ENCODE assay signal across 24 mouse cellular contexts in the genomic region with DNA sequence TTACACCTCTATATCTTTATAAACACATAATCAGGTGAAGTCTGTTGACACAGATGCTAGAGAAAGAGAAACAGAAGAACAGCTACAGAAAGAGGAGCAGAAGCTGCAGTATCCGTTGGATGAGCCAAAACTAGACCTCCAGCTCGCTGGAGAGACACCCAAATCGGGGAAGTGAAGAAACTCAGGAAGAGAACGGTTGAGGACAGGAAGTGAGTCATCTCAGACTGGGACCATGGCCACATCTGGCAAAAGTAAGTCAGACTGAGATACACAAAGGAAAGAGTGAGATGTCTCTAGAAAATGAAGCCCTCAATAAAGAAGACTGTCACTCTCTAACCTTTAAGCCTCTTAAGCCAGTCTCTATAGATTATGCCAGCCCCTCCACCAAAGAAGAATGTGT.
A peak's percentile ranks its signal among the peaks of the same experiment; 100 is the strongest.
DNase-seq lines count a peak whose midpoint lies in the region; ATAC-seq and TF ChIP-seq lines count a peak whose summit lies in the region.
"Had no signal": no experiment of that assay in that cellular context is flagged by ENCODE, and none has a peak within 500 bp of the region (broad histone marks: within the 10 kb centered on the region; RNA-seq: fewer than 3 reads in every experiment).

No protein-coding gene starts in this region.

- no peaks in the 10 kb centered on the region for H3K27me3 ChIP-seq in MEL (ENCODE audit: control insufficient read depth in 1 of 2, insufficient read depth in 2 of 2, low read length in 2 of 2)
- no peaks in the 10 kb centered on the region for H3K27me3 ChIP-seq in intestine, postnatal 0 days (replicated peaks; ENCODE audit: control insufficient read depth, insufficient read depth, low read length)
- H3K27me3 ChIP-seq in forebrain, embryonic 13.5 days = no peaks in the 10 kb centered on the region
- H3K27me3 ChIP-seq in hindbrain, embryonic 11.5 days (ENCODE audit: control insufficient read depth, insufficient read depth, low read length) = no peaks in the 10 kb centered on the region
- H3K27me3 ChIP-seq in midbrain, embryonic 16.5 days (ENCODE audit: control insufficient read depth, insufficient read depth, low read depth, low read length) = no peaks in the 10 kb centered on the region
- H3K27me3 ChIP-seq: CH12.LX; embryonic facial prominence, embryonic 12.5 days had no signal

- 75% methylated on average over 4 of the region's 4 CpGs for WGBS in intestine, postnatal 0 days
- WGBS in forebrain, embryonic 13.5 days = 78% methylated on average over 4 of the region's 4 CpGs
- 88% methylated on average over 4 of the region's 4 CpGs for WGBS in hindbrain, embryonic 11.5 days
- 86% methylated on average over 4 of the region's 4 CpGs for WGBS in midbrain, embryonic 16.5 days

- no peak overlapping the region for H3K4me3 ChIP-seq in MEL (ENCODE audit: control insufficient read depth in 1 of 2, insufficient read depth in 1 of 2, low read depth in 2 of 2, low read length in 2 of 2)
- no peak overlapping the region for H3K4me3 ChIP-seq in intestine, postnatal 0 days (ENCODE audit: low read depth, low read length)
- H3K4me3 ChIP-seq in forebrain, embryonic 13.5 days = no peak overlapping the region
- no peak overlapping the region for H3K4me3 ChIP-seq in hindbrain, embryonic 11.5 days (ENCODE audit: low read depth, low read length)
- H3K4me3 ChIP-seq in midbrain, embryonic 16.5 days (ENCODE audit: low read depth, low read length) = no peak overlapping the region
- H3K4me3 ChIP-seq: embryonic facial prominence, embryonic 10.5 days; embryonic facial prominence, embryonic 12.5 days had no signal

- no peaks in the 10 kb centered on the region for H3K9me3 ChIP-seq in MEL (replicated peaks; ENCODE audit: insufficient read depth, low read length)
- H3K9me3 ChIP-seq in intestine, postnatal 0 days (ENCODE audit: control insufficient read depth) = no peaks in the 10 kb centered on the region
- H3K9me3 ChIP-seq in forebrain, embryonic 13.5 days (replicated peaks) = no peaks in the 10 kb centered on the region
- H3K9me3 ChIP-seq in hindbrain, embryonic 11.5 days (ENCODE audit: control insufficient read depth, low read length) = no peaks in the 10 kb centered on the region
- H3K9me3 ChIP-seq in midbrain, embryonic 16.5 days (replicated peaks; ENCODE audit: control insufficient read depth, low read length, poor library complexity, severe bottlenecking) = no peaks in the 10 kb centered on the region
- H3K9me3 ChIP-seq: embryonic facial prominence, embryonic 10.5 days; embryonic facial prominence, embryonic 12.5 days; G1E had no signal

- H3K9ac ChIP-seq in MEL (ENCODE audit: control insufficient read depth, low read depth, low read length, poor library complexity, severe bottlenecking) = no peak overlapping the region
- no peak overlapping the region for H3K9ac ChIP-seq in intestine, postnatal 0 days (ENCODE audit: low read depth, low read length)
- H3K9ac ChIP-seq in forebrain, embryonic 13.5 days = no peak overlapping the region
- no peak overlapping the region for H3K9ac ChIP-seq in hindbrain, embryonic 11.5 days (ENCODE audit: low read depth, low read length)
- no peak overlapping the region for H3K9ac ChIP-seq in midbrain, embryonic 16.5 days (ENCODE audit: low read depth, low read length)
- H3K9ac ChIP-seq: embryonic facial prominence, embryonic 12.5 days had no signal

- TF ChIP-seq EP300 in MEL (IDR thresholded peaks at IDR 0.05; ENCODE audit: low read depth in 1 of 2, low read length in 2 of 2) = no peak

- peak; percentile 83 for ATAC-seq in granulocyte monocyte progenitor cell, adult 5-6 weeks (replicated peaks; ENCODE audit: poor library complexity, severe bottlenecking)
- ATAC-seq in intestine, postnatal 0 days = no peak
- ATAC-seq in forebrain, embryonic 13.5 days = no peak
- ATAC-seq in hindbrain, embryonic 11.5 days (ENCODE audit: low FRiP score) = no peak
- ATAC-seq in midbrain, embryonic 16.5 days = no peak
- ATAC-seq: CD4-positive, CD25-positive, alpha-beta regulatory T cell, adult 4 months; forebrain, embryonic 14.5 days; forebrain, embryonic 16.5 days had no signal

- peak; percentile 10 for DNase-seq in 3134 (ENCODE audit: extremely low read depth, insufficient read length, low spot score)
- DNase-seq in 3T3-L1 (ENCODE audit: low read depth, low spot score) = peak; percentile 1
- DNase-seq in MEL (ENCODE audit: low read depth, low spot score) = peak; percentile 22
- no peak for DNase-seq in hindbrain, embryonic 11.5 days (ENCODE audit: low spot score)
- DNase-seq: adrenal gland, adult 2 months; adrenal gland, postnatal 10 days; adrenal gland, postnatal 25 days; B cell, adult 2 months; cerebellum, adult 11-12 months; cerebellum, adult 2 months; cerebellum, adult 9-10 months; cerebellum, postnatal 10 days; cerebellum, postnatal 25 days had no signal

- no peak overlapping the region for H3K27ac ChIP-seq in MEL (ENCODE audit: control insufficient read depth, low read depth, low read length)
- no peak overlapping the region for H3K27ac ChIP-seq in intestine, postnatal 0 days (ENCODE audit: low read depth, low read length)
- no peak overlapping the region for H3K27ac ChIP-seq in forebrain, embryonic 13.5 days
- no peak overlapping the region for H3K27ac ChIP-seq in hindbrain, embryonic 11.5 days (ENCODE audit: low read depth, low read length)
- H3K27ac ChIP-seq in midbrain, embryonic 16.5 days (ENCODE audit: low read length) = no peak overlapping the region
- H3K27ac ChIP-seq: embryonic facial prominence, embryonic 10.5 days; embryonic facial prominence, embryonic 12.5 days had no signal

- H3K79me2 ChIP-seq in MEL (ENCODE audit: control insufficient read depth, insufficient read depth, low read length, poor library complexity) = no peaks in the 10 kb centered on the region

- no peaks in the 10 kb centered on the region for H3K36me3 ChIP-seq in MEL (ENCODE audit: control insufficient read depth in 1 of 2, insufficient read depth in 2 of 2, low read length in 2 of 2)
- no peaks in the 10 kb centered on the region for H3K36me3 ChIP-seq in intestine, postnatal 0 days (ENCODE audit: control insufficient read depth, insufficient read depth)
- no peaks in the 10 kb centered on the region for H3K36me3 ChIP-seq in forebrain, embryonic 13.5 days (ENCODE audit: poor library complexity, severe bottlenecking)
- no peaks in the 10 kb centered on the region for H3K36me3 ChIP-seq in hindbrain, embryonic 11.5 days (ENCODE audit: control insufficient read depth, insufficient read depth, low read length)
- H3K36me3 ChIP-seq in midbrain, embryonic 16.5 days (ENCODE audit: control insufficient read depth, insufficient read depth, low read length) = no peaks in the 10 kb centered on the region
- H3K36me3 ChIP-seq: embryonic facial prominence, embryonic 10.5 days; embryonic facial prominence, embryonic 12.5 days; G1E had no signal

- no peak overlapping the region for H3K4me2 ChIP-seq in intestine, postnatal 0 days (replicated peaks; ENCODE audit: low read depth)
- no peak overlapping the region for H3K4me2 ChIP-seq in forebrain, embryonic 13.5 days
- no peak overlapping the region for H3K4me2 ChIP-seq in hindbrain, embryonic 11.5 days (replicated peaks; ENCODE audit: low read depth, low read length)
- no peak overlapping the region for H3K4me2 ChIP-seq in midbrain, embryonic 16.5 days (ENCODE audit: low read length)
- H3K4me2 ChIP-seq: embryonic facial prominence, embryonic 12.5 days had no signal

- no peak for TF ChIP-seq POLR2A in MEL (IDR thresholded peaks at IDR 0.05; ENCODE audit: control insufficient read depth in 1 of 2, insufficient read depth in 1 of 2, low read depth in 1 of 2, low read length in 2 of 2, poor library complexity in 1 of 2)

- no peak for TF ChIP-seq RAD21 in MEL (IDR thresholded peaks at IDR 0.05; ENCODE audit: low read depth, low read length)

- H3K4me1 ChIP-seq in MEL (ENCODE audit: control insufficient read depth in 1 of 2, insufficient read depth in 2 of 2, low read length in 2 of 2) = no peaks in the 10 kb centered on the region; a peak in 1 of 4 replicates
- no peaks in the 10 kb centered on the region for H3K4me1 ChIP-seq in intestine, postnatal 0 days (replicated peaks; ENCODE audit: control insufficient read depth, insufficient read depth, low read length)
- H3K4me1 ChIP-seq in forebrain, embryonic 13.5 days = no peaks in the 10 kb centered on the region
- no peaks in the 10 kb centered on the region for H3K4me1 ChIP-seq in hindbrain, embryonic 11.5 days (replicated peaks; ENCODE audit: control insufficient read depth, insufficient read depth, low read length)
- H3K4me1 ChIP-seq in midbrain, embryonic 16.5 days (ENCODE audit: control insufficient read depth, insufficient read depth, low read length) = no peaks in the 10 kb centered on the region
- H3K4me1 ChIP-seq: embryonic facial prominence, embryonic 10.5 days; embryonic facial prominence, embryonic 12.5 days had no signal

- TF ChIP-seq CTCF in MEL (IDR thresholded peaks at IDR 0.05 in 2 of 3, conservative IDR thresholded peaks at IDR 0.05 in 1 of 3; ENCODE audit: control insufficient read depth in 1 of 3, insufficient read depth in 1 of 3, low read depth in 2 of 3, low read length in 3 of 3, poor library complexity in 1 of 3, severe bottlenecking in 1 of 3) = no peak
- TF ChIP-seq CTCF in intestine, postnatal 0 days (IDR thresholded peaks at IDR 0.05; ENCODE audit: low read depth) = no peak

TF ChIP-seq in MEL, 35 proteins besides CTCF, POLR2A, EP300 and RAD21:
- TF ChIP-seq E2F4 (IDR thresholded peaks at IDR 0.05; ENCODE audit: borderline replicate concordance, low read depth, low read length) = no peak
- no peak for TF ChIP-seq ZMIZ1 (IDR thresholded peaks at IDR 0.05; ENCODE audit: low read depth, low read length)
